Mouse (Mus musculus): Measurements from ENCODE around the gene Ndufa9. TPM values are rescaled to one million over a fixed set of nuclear protein-coding genes. Genes with fewer than 3 reads are reported as not detected.

Ndufa9 gene
- polyA plus RNA-seq, 1 experiment, result 132 TPM

DNA sequence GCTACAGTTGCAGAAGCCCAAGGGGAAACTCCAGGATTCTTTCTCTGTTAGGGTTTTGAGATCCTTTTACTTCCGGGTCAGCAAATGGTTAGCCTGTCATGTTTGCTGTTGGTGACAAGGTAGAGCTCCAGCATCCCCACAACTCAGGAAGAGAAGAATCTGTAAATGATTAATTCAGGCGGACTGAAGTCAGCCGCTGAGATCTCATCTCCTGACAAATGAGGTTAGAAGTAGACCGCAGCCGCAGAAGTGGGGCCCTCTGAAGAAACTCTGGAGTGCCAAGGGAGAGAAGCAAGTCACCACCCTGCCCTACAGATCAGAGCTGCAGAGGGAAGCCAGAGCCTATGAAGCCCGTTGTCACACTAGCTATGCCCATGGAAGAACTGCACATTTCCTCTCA lies 71.0 kb downstream of the Ndufa9 start:
- Histone ChIP-seq H3K4me3 (ENCODE audit: insufficient read depth, low read length) (no peak overlapping the region), H3K4me1 (ENCODE audit: control insufficient read depth, insufficient read depth, low read length) (no peaks in the 10 kb centered on the region; the same call in 1 of the 2 replicates), H3K27ac (ENCODE audit: insufficient read depth, low read length) (no peak overlapping the region)
- TF ChIP-seq POLR2A (IDR thresholded peaks at IDR 0.05; ENCODE audit: extremely low read depth, insufficient read depth, low read length) (no peak), CTCF (IDR thresholded peaks at IDR 0.05; ENCODE audit: extremely low read depth, insufficient read depth, low read length) (no peak)

DNA sequence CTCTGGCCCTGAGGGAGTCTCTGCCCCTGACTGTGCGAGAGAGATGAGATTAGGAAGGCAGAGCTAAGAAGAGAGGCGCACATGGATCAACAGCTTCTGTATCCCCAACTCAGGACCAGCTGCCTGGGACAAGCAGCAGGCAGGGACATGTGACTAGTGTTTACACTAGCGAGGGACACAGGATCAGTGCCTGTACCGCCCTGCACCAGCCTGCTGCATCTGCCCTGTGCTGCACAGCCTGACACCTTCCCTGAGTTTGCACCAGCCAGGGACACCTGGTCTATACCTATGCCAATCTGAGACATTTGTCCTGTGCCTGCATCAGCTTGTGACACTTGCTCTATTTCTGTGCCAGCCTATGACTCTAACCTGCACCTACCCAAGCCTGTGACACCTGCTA lies 75.1 kb downstream of the Ndufa9 start:
- Histone ChIP-seq H3K4me1 (ENCODE audit: control insufficient read depth, insufficient read depth, low read length) (peaks cover 4% of the 10 kb centered on the region; the same call in 1 of the 2 replicates), H3K4me3 (ENCODE audit: insufficient read depth, low read length) (no peak overlapping the region), H3K27ac (ENCODE audit: insufficient read depth, low read length) (peak overlapping the region; percentile 63; the same call in 1 of the 2 replicates)
- TF ChIP-seq POLR2A (IDR thresholded peaks at IDR 0.05; ENCODE audit: extremely low read depth, insufficient read depth, low read length) (no peak), CTCF (IDR thresholded peaks at IDR 0.05; ENCODE audit: extremely low read depth, insufficient read depth, low read length) (no peak)

DNA sequence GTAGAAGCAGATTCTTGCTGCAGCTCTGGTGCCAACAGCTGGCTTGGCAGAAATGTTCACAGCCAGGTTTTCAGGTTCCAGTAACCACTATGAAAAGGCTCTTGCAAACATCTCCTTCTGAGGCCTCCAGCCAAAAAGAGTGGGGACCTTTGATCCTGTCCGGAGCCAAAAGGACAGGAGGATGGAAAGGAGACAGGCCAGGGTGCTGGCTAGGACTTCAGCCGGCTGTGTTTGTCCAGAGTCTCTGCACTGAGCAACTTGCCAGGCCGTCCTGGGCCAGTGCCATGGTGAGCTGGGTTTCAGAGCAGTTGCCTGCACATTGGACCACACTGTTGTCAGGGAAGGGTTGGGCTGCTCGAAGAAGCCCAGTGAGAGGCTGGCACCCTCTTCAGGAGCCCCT lies 76.6 kb downstream of the Ndufa9 start:
- TF ChIP-seq CTCF (IDR thresholded peaks at IDR 0.05; ENCODE audit: extremely low read depth, insufficient read depth, low read length) (no peak), POLR2A (IDR thresholded peaks at IDR 0.05; ENCODE audit: extremely low read depth, insufficient read depth, low read length) (no peak)
- no peak overlapping the region; the same call in 1 of the 2 replicates for H3K27ac ChIP-seq (ENCODE audit: insufficient read depth, low read length)

More for the DNA sequence above, 76.6 kb downstream of the Ndufa9 start:
- Histone ChIP-seq H3K4me3 (ENCODE audit: insufficient read depth, low read length) (no peak overlapping the region), H3K4me1 (ENCODE audit: control insufficient read depth, insufficient read depth, low read length) (peaks cover 7% of the 10 kb centered on the region)

Other genes with a start within 250 kb of the Ndufa9 start
- 27.2 and 30.1 TPM in 2 replicates for gene Kcna1, start 202.8 kb downstream of the Ndufa9 start, polyA plus RNA-seq (2012; rRNA removed)
- 44.9 and 45.3 TPM in 2 replicates for gene Kcna6, start 108.5 kb downstream of the Ndufa9 start, polyA plus RNA-seq (2012; rRNA removed)
- 0.15 and 0.31 TPM in 2 replicates for gene Akap3, start 4.0 kb upstream of the Ndufa9 start, polyA plus RNA-seq (2012; rRNA removed)
- gene Dyrk4, start 72.7 kb upstream of the Ndufa9 start, polyA plus RNA-seq (2012; rRNA removed), result 0.17 and 0.25 TPM in 2 replicates
- gene Rad51ap1, start 90.5 kb upstream of the Ndufa9 start, polyA plus RNA-seq (2012; rRNA removed), result 4.2 and 4.6 TPM in 2 replicates
- gene D6Wsu163e, start 90.8 kb upstream of the Ndufa9 start, polyA plus RNA-seq (2012; rRNA removed), result 28.6 and 30.3 TPM in 2 replicates
- gene Fgf6, start 166.4 kb upstream of the Ndufa9 start, polyA plus RNA-seq (2012; rRNA removed), result not detected in 2 replicates
- gene Fgf23, start 223.8 kb upstream of the Ndufa9 start, polyA plus RNA-seq (2012; rRNA removed), result 0.69 and 1.1 TPM in 2 replicates

All from cortical plate, adult 2 months (tissue).